8 mouse cellular contexts compared by ENCODE assay signal in the genomic region with DNA sequence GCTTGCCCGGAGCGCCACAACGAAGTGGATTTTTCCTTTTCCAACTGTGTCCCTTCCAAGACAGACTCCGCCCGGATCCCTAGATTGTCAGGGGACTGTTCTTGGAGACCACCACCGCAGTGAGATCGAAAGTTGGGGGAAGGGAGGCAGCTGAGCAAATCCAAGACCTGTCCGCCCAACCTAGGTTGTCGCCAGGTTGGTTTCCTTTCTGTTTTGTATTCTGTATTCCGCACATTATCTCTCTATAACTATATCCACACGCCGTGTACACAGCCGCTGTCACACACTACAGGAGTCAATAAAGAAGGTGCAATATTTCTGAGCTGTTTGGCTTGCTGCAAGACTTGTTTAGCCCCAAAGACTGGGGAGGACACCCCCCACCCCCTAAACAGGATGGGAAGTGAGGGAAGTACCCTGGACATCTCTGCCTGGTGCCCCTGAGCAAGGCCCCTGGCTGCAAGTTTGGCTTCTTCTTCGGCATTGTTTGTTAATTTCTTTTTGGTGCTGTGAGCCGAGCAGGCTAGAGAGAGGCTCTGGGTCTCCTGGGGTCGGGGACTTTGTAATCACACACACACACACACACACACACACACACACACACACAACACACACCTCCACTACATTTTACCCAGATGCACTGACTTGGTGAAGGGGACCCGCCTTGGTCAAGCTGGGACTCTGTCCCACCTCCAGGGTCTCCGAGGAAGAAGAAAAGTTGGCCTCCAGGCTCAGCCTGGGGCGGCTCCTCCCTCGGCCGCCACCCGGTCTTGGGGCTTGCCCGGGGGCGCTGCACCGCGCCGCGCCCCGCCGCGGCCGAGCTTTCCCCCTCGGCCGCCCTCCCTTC. TPM values are rescaled to one million over a fixed set of nuclear protein-coding genes. Genes with fewer than 3 reads are reported as not detected.
DNase-seq lines count a peak whose midpoint lies in the region; ATAC-seq and TF ChIP-seq lines count a peak whose summit lies in the region.

No protein-coding gene starts in this region.

- H3K4me2 ChIP-seq in kidney, postnatal 0 days (ENCODE audit: low read length) = peak overlapping the region; percentile 3; the same call in 1 of the 2 replicates
- peak overlapping the region; percentile 75 for H3K4me2 ChIP-seq in intestine, postnatal 0 days (replicated peaks; ENCODE audit: low read depth)
- H3K4me2 ChIP-seq in neural tube, embryonic 14.5 days (ENCODE audit: low read depth, low read length) = peak overlapping the region; percentile 26

- no peaks in the 10 kb centered on the region for H3K9me3 ChIP-seq in kidney, postnatal 0 days (replicated peaks; ENCODE audit: low read length)
- no peaks in the 10 kb centered on the region for H3K9me3 ChIP-seq in forebrain, embryonic 10.5 days
- H3K9me3 ChIP-seq in intestine, postnatal 0 days (ENCODE audit: control insufficient read depth) = no peaks in the 10 kb centered on the region
- no peaks in the 10 kb centered on the region for H3K9me3 ChIP-seq in neural tube, embryonic 14.5 days (ENCODE audit: control insufficient read depth, low read length)

- no peak for ATAC-seq in kidney, postnatal 0 days (replicated peaks; ENCODE audit: low FRiP score, low read depth)
- peak; percentile 3; the same call in 1 of the 2 replicates for ATAC-seq in intestine, postnatal 0 days
- no peak for ATAC-seq in neural tube, embryonic 14.5 days (ENCODE audit: low read depth)

- no peak overlapping the region for H3K4me3 ChIP-seq in kidney, postnatal 0 days (replicated peaks; ENCODE audit: low read depth, low read length)
- H3K4me3 ChIP-seq in forebrain, embryonic 10.5 days = peak overlapping the region; percentile 53
- H3K4me3 ChIP-seq in intestine, postnatal 0 days (ENCODE audit: low read depth, low read length) = peak overlapping the region; percentile 54
- peak overlapping the region; percentile 19; the same call in 1 of the 2 replicates for H3K4me3 ChIP-seq in neural tube, embryonic 14.5 days (ENCODE audit: low read depth, low read length)

- H3K27ac ChIP-seq in kidney, postnatal 0 days = no peak overlapping the region
- H3K27ac ChIP-seq in forebrain, embryonic 10.5 days = peak overlapping the region; percentile 85
- no peak overlapping the region for H3K27ac ChIP-seq in intestine, postnatal 0 days (ENCODE audit: low read depth, low read length)
- H3K27ac ChIP-seq in neural tube, embryonic 14.5 days (ENCODE audit: low read depth, low read length) = no peak overlapping the region

- no peaks in the 10 kb centered on the region for H3K36me3 ChIP-seq in kidney, postnatal 0 days (ENCODE audit: insufficient read depth, low read length)
- H3K36me3 ChIP-seq in forebrain, embryonic 10.5 days (replicated peaks) = no peaks in the 10 kb centered on the region
- H3K36me3 ChIP-seq in intestine, postnatal 0 days (ENCODE audit: control insufficient read depth, insufficient read depth) = 0 out of 2 replicates have a peak, but pooled peaks cover 7% of the 10 kb centered on the region
- no peaks in the 10 kb centered on the region for H3K36me3 ChIP-seq in neural tube, embryonic 14.5 days (ENCODE audit: control insufficient read depth, insufficient read depth, low read length)

- DNase-seq in kidney, postnatal 0 days (ENCODE audit: low spot score) = no peak
- DNase-seq in kidney, postnatal 25 days = no peak
- peak; percentile 58 for DNase-seq in forebrain, embryonic 10.5 days (ENCODE audit: extremely low spot score, low spot score)
- no peak for DNase-seq in retina, embryonic 14.5 days (ENCODE audit: low spot score)
- no peak for DNase-seq in cerebellum, adult 18-20 months
- DNase-seq in ovary, adult 18-20 months (ENCODE audit: low spot score) = no peak

- peaks cover 3% of the 10 kb centered on the region; the same call in 1 of the 2 replicates for H3K4me1 ChIP-seq in kidney, postnatal 0 days (replicated peaks; ENCODE audit: insufficient read depth, low read length)
- peaks cover 94% of the 10 kb centered on the region for H3K4me1 ChIP-seq in forebrain, embryonic 10.5 days
- H3K4me1 ChIP-seq in intestine, postnatal 0 days (replicated peaks; ENCODE audit: control insufficient read depth, insufficient read depth, low read length) = 0 out of 2 replicates have a peak, but pooled peaks cover 3% of the 10 kb centered on the region
- 0 out of 2 replicates have a peak, but pooled peaks cover 3% of the 10 kb centered on the region for H3K4me1 ChIP-seq in neural tube, embryonic 14.5 days (ENCODE audit: control insufficient read depth, insufficient read depth, low read length)

- no peak overlapping the region for H3K9ac ChIP-seq in kidney, postnatal 0 days (ENCODE audit: low read depth, low read length)
- peak overlapping the region; percentile 65 for H3K9ac ChIP-seq in intestine, postnatal 0 days (ENCODE audit: low read depth, low read length)
- no peak overlapping the region for H3K9ac ChIP-seq in neural tube, embryonic 14.5 days (replicated peaks; ENCODE audit: low read depth, low read length)

- peaks cover 96% of the 10 kb centered on the region for H3K27me3 ChIP-seq in kidney, postnatal 0 days (ENCODE audit: insufficient read depth, low read length)
- H3K27me3 ChIP-seq in forebrain, embryonic 10.5 days (ENCODE audit: poor library complexity, severe bottlenecking) = peaks cover 100% of the 10 kb centered on the region
- peaks cover 79% of the 10 kb centered on the region for H3K27me3 ChIP-seq in intestine, postnatal 0 days (replicated peaks; ENCODE audit: control insufficient read depth, insufficient read depth, low read length)
- H3K27me3 ChIP-seq in neural tube, embryonic 14.5 days (ENCODE audit: control insufficient read depth, insufficient read depth, low read length) = peaks cover 62% of the 10 kb centered on the region

- 2% methylated on average over 34 of the region's 34 CpGs for WGBS in kidney, postnatal 0 days
- under 1% methylated on average over 34 of the region's 34 CpGs for WGBS in forebrain, embryonic 10.5 days
- WGBS in intestine, postnatal 0 days = 2% methylated on average over 31 of the region's 34 CpGs
- WGBS in neural tube, embryonic 14.5 days = under 1% methylated on average over 32 of the region's 34 CpGs

- no peak for TF ChIP-seq CTCF in kidney, postnatal 0 days (IDR thresholded peaks at IDR 0.05; ENCODE audit: low read depth)
- no peak for TF ChIP-seq CTCF in intestine, postnatal 0 days (IDR thresholded peaks at IDR 0.05; ENCODE audit: low read depth)

RNA-seq across cellular contexts. Expression of gene Nkx2-3, which starts 3.7 kb away (rescaled TPM):
- polyA plus RNA-seq in kidney, postnatal 0 days (2015; fragmentation: Nextera tagmentation; extraction: Ambion mirVana) = not detected in 2 replicates
- 2.4 TPM in 2 replicates for polyA plus RNA-seq in forebrain, embryonic 10.5 days (2016; fragmentation: Nextera tagmentation; extraction: Ambion mirVana)
- polyA plus RNA-seq in intestine, postnatal 0 days (2015; fragmentation: Nextera tagmentation; extraction: Ambion mirVana) = 54.3 and 56.9 TPM in 2 replicates
- polyA plus RNA-seq in neural tube, embryonic 14.5 days (2014; fragmentation: Nextera tagmentation; extraction: Ambion mirVana) = not detected in 2 replicates

RNA-seq across cellular contexts. Expression of gene Slc25a28, which starts 58.9 kb away (rescaled TPM):
- polyA plus RNA-seq in kidney, postnatal 0 days (2015; fragmentation: Nextera tagmentation; extraction: Ambion mirVana) = 13.5 and 17.1 TPM in 2 replicates
- 11.3 and 12.4 TPM in 2 replicates for polyA plus RNA-seq in forebrain, embryonic 10.5 days (2016; fragmentation: Nextera tagmentation; extraction: Ambion mirVana)
- 20.6 and 20.7 TPM in 2 replicates for polyA plus RNA-seq in intestine, postnatal 0 days (2015; fragmentation: Nextera tagmentation; extraction: Ambion mirVana)
- polyA plus RNA-seq in neural tube, embryonic 14.5 days (2014; fragmentation: Nextera tagmentation; extraction: Ambion mirVana) = 14.1 and 15.5 TPM in 2 replicates

Comparison
In these comparisons a context has a peak if more than half of its experiments do, and no peak if none do; other contexts are left out.
1. H3K4me2 ChIP-seq: peak in every context shown above with its lines; median percentile 75 in intestine, postnatal 0 days; 26 in neural tube, embryonic 14.5 days; 3 in kidney, postnatal 0 days.
2. RNA of gene Nkx2-3, which starts 3.7 kb away (polyA plus RNA-seq): 54.3 to 56.9 TPM in intestine, postnatal 0 days; 2.4 TPM in forebrain, embryonic 10.5 days, not detected in kidney, postnatal 0 days and not detected in neural tube, embryonic 14.5 days; every median in the first group is over 10 times any median in the second.